ENCODE assay signal across 25 mouse cellular contexts in the genomic region with DNA sequence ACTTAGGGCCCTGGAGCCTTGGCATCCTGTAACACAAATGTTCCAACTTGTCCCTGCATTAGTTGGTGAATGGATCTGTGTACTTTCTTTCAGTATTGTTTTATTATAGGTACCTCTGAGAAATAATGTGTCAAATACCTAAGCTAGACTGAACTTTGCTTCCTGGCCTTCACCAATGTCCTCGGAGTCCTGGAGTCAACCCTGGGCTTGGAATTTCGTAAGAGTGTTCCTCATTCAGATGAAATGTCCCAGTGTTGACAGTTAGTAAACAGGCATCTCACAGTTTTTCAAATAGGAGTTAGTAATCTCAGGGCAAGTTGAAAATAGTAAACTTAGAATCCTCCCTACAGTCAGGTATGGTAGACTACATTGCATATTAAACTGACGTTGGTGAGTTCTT. TPM values are rescaled to one million over a fixed set of nuclear protein-coding genes. Genes with fewer than 3 reads are reported as not detected.
"Had no signal": no experiment of that assay in that cellular context is flagged by ENCODE, and none has a peak within 500 bp of the region (broad histone marks: within the 10 kb centered on the region; RNA-seq: fewer than 3 reads in every experiment).

No protein-coding gene starts in this region.

- H3K36me3 ChIP-seq: midbrain, embryonic 10.5 days; midbrain, embryonic 13.5 days; midbrain, embryonic 15.5 days; neural tube, embryonic 13.5 days; neural tube, embryonic 15.5 days had no signal

- H3K4me2 ChIP-seq: lung, embryonic 14.5 days; midbrain, embryonic 13.5 days; midbrain, embryonic 15.5 days; neural tube, embryonic 13.5 days; neural tube, embryonic 15.5 days had no signal

- DNase-seq: lung, adult 18-20 months; lung, embryonic 14.5 days; lung, postnatal 10 days; lung, postnatal 4 days; retina, postnatal 1 day; right cerebral cortex, adult 18-20 months; right cerebral cortex, postnatal 25 days; right cerebral cortex, postnatal 4 days; spleen, adult 18-20 months; thymus, adult 18-20 months; thymus, postnatal 14 days; thymus, postnatal 36 days had no signal

- H3K4me1 ChIP-seq: midbrain, embryonic 10.5 days; midbrain, embryonic 13.5 days; midbrain, embryonic 15.5 days; neural tube, embryonic 13.5 days; neural tube, embryonic 15.5 days had no signal

- H3K9me3 ChIP-seq: midbrain, embryonic 10.5 days; midbrain, embryonic 13.5 days; midbrain, embryonic 15.5 days; neural tube, embryonic 13.5 days; neural tube, embryonic 15.5 days had no signal

- H3K27ac ChIP-seq: midbrain, embryonic 10.5 days; midbrain, embryonic 13.5 days; midbrain, embryonic 15.5 days; neural tube, embryonic 13.5 days; neural tube, embryonic 15.5 days had no signal

- H3K9ac ChIP-seq: lung, embryonic 14.5 days; midbrain, embryonic 13.5 days; midbrain, embryonic 15.5 days; neural tube, embryonic 13.5 days; neural tube, embryonic 15.5 days had no signal

- H3K4me3 ChIP-seq: midbrain, embryonic 10.5 days; midbrain, embryonic 13.5 days; midbrain, embryonic 15.5 days; myocyte; neural tube, embryonic 13.5 days; neural tube, embryonic 15.5 days had no signal

- ATAC-seq: midbrain, embryonic 13.5 days; midbrain, embryonic 15.5 days had no signal

- H3K27me3 ChIP-seq: midbrain, embryonic 13.5 days; midbrain, embryonic 15.5 days; neural tube, embryonic 13.5 days; neural tube, embryonic 15.5 days had no signal

RNA-seq across cellular contexts. Expression of gene Ugt2b37, which starts 1.2 kb away (rescaled TPM):
- total RNA-seq: megakaryocyte, adult 5-6 weeks; megakaryocyte-erythroid progenitor cell, adult 5-6 weeks had no signal
- polyA plus RNA-seq: lung, embryonic 14.5 days; lung, embryonic 16.5 days; midbrain, embryonic 10.5 days; midbrain, embryonic 13.5 days; midbrain, embryonic 15.5 days; myocyte; neural tube, embryonic 11.5 days; neural tube, embryonic 13.5 days; neural tube, embryonic 15.5 days; small intestine, adult 2 months; stomach, embryonic 14.5 days; thymus, postnatal 0 days had no signal
